Mouse (Mus musculus) kidney, adult 2 months (tissue): Measurements from ENCODE around the gene 8030411F24Rik. TPM values are rescaled to one million over a fixed set of nuclear protein-coding genes. Genes with fewer than 3 reads are reported as not detected.
"Not testable (repeated sequence)": the region's sequence is repeated elsewhere in the genome, so short reads cannot be mapped to it uniquely, and the experiment has no call there.

Experiments used
- DNase-seq: peaks from one replicate; pipeline ENCODE4 v3.0.0; 2021
- H3K27ac ChIP-seq: fragments of 200-500 bp; 2 replicates; pipeline ENCODE4 v1.5.1; 2012; ENCODE audit warnings: low read depth, low read length, control low read depth, inconsistent platforms; ENCODE audit not compliant: insufficient read depth
- H3K27me3 ChIP-seq: fragments of 200-500 bp; replicated peaks from 2 replicates; pipeline ENCODE4 v1.6.1; 2012; ENCODE audit warnings: mild to moderate bottlenecking, moderate library complexity, low read length, inconsistent platforms; ENCODE audit not compliant: control insufficient read depth, insufficient read depth
- H3K36me3 ChIP-seq: fragments of 200-500 bp; 2 replicates; pipeline ENCODE4 v1.6.1; 2012; ENCODE audit warnings: mild to moderate bottlenecking, moderate library complexity, low read length, inconsistent platforms; ENCODE audit not compliant: control insufficient read depth, insufficient read depth
- H3K4me1 ChIP-seq: fragments of 200-500 bp; 2 replicates; pipeline ENCODE4 v1.6.1; 2011; ENCODE audit warnings: low read length; ENCODE audit not compliant: control insufficient read depth, insufficient read depth
- H3K4me3 ChIP-seq: fragments of 200-500 bp; 2 replicates; pipeline ENCODE4 v1.5.1; 2011; ENCODE audit warnings: mild to moderate bottlenecking, low read depth, low read length, control low read depth; ENCODE audit not compliant: insufficient read depth
- CTCF ChIP-seq: fragments of 200-500 bp; conservative IDR thresholded peaks from 2 replicates; pipeline ENCODE4 v1.5.1; 2011; ENCODE audit warnings: low read depth, mild to moderate bottlenecking, control low read depth, low read length, moderate library complexity, mixed read lengths; ENCODE audit not compliant: insufficient read depth, insufficient read length
- POLR2A ChIP-seq: fragments of 200-500 bp; IDR thresholded peaks from one replicate; pipeline ENCODE4 v1.6.1; 2011; ENCODE audit warnings: low read depth, low read length, control low read depth
- WGBS: fragments of 180-500 bp; shearing (Covaris S2); methylation state at CpG from one replicate; pipeline ENCODE4 v1.1.7; 2018; 5-methylcytosine and 5-hydroxymethylcytosine counted together
- polyA plus RNA-seq: library from polyadenylated mRNA; depleted of rRNA; stranded (reverse); fragments of >200 nt; gene quantifications from 2 replicates; pipeline ENCODE4 v1.2.3, GENCODE M21; 2012

The 8030411F24Rik gene
- polyA plus RNA-seq, 1 experiment, result not detected

DNA sequence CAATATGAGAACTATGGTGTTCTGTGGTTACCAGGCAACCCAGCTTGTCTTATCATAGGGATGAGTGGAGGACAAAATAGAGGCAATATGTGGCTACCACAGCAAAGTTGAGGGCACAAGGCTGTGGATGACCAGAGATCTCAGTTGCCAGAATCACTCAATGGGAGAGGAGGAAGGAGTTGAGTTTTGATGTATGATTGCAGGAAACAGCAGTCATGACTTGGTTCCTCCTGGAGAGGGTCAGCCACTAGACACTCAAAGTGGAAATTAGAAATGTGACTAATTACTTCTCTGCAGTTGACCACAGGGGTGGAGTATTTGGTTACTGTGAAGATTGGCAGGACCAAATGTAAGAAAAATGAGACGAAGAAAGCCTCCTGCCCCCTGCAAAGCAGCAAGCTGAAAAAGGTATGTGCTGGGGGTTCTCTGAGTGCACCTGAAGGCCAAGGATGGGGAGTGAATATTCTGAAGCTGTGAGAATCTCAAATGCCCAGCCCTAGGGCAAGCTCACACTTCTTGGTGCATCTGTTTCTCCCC is 27.4 kb upstream of the 8030411F24Rik start:
- Histone ChIP-seq H3K36me3 (no peaks in the 10 kb centered on the region), H3K4me3 (no peak overlapping the region), H3K27ac (no peak overlapping the region), H3K4me1 (peaks cover 3% of the 10 kb centered on the region; the same call in 1 of the 2 replicates), H3K27me3 (no peaks in the 10 kb centered on the region)
- TF ChIP-seq POLR2A, result no peak
- TF ChIP-seq CTCF, result no peak
- DNase-seq, result no peak
- 29% methylated on average over 1 of the region's 1 CpGs for WGBS

- Histone ChIP-seq H3K36me3 (no peaks in the 10 kb centered on the region), H3K27me3 (no peaks in the 10 kb centered on the region; the same call in 1 of the 2 replicates), H3K4me1 (no peaks in the 10 kb centered on the region), H3K4me3 (no peak overlapping the region), H3K27ac (no peak overlapping the region)
- DNase-seq, result no peak
- no peak for TF ChIP-seq POLR2A
- TF ChIP-seq CTCF, result no peak
- WGBS, result 98% methylated on average over 1 of the region's 1 CpGs
Measured at GRCm38 (mm10) chr2:148763648-148764388, 18.0 kb upstream of the 8030411F24Rik start.

GRCm38 (mm10) chr2:148771397-148771796 is 10.4 kb upstream of the 8030411F24Rik start, which contains the start of gene Cst11:
Gene Cst11 (minus strand): TSS chr2:148771497.
- H3K27me3 ChIP-seq, H3K27ac ChIP-seq, H3K36me3 ChIP-seq, DNase-seq, H3K4me1 ChIP-seq, H3K4me3 ChIP-seq: not testable (repeated sequence)
- 80% methylated on average over 4 of the region's 4 CpGs for WGBS

- 89% methylated on average over 6 of the region's 6 CpGs for WGBS
- TF ChIP-seq CTCF, result no peak
- no peak for TF ChIP-seq POLR2A
Measured at GRCm38 (mm10) chr2:148789142-148789541, 7.3 kb downstream of the 8030411F24Rik start, which contains the start of gene Cst12. Gene Cst12 (plus strand): TSS chr2:148789361.

GRCm38 (mm10) chr2:148798485-148798884 is 16.7 kb downstream of the 8030411F24Rik start, which contains the start of gene Cst8:
Gene Cst8 (plus strand): TSS chr2:148798785.
- Histone ChIP-seq H3K4me3 (no peak within 1 kb of the TSS), H3K4me1 (no peaks in the 10 kb centered on the region), H3K27me3 (no peaks in the 10 kb centered on the region), H3K27ac (no peak within 1 kb of the TSS), H3K36me3 (no peaks in the 10 kb centered on the region)
- DNase-seq, result no peak
- TF ChIP-seq POLR2A, result no peak
- TF ChIP-seq CTCF, result no peak
- 80% methylated on average over 1 of the region's 1 CpGs for WGBS

More at GRCm38 (mm10) chr2:148789142-148789541, 7.3 kb downstream of the 8030411F24Rik start, which contains the start of gene Cst12:
- no peak for DNase-seq
- H3K27ac ChIP-seq, result no peak within 1 kb of the TSS
- H3K27me3 ChIP-seq, result no peaks in the 10 kb centered on the region; the same call in 1 of the 2 replicates
- no peak within 1 kb of the TSS for H3K4me3 ChIP-seq
- H3K4me1 ChIP-seq, result no peaks in the 10 kb centered on the region
- no peaks in the 10 kb centered on the region for H3K36me3 ChIP-seq

DNA sequence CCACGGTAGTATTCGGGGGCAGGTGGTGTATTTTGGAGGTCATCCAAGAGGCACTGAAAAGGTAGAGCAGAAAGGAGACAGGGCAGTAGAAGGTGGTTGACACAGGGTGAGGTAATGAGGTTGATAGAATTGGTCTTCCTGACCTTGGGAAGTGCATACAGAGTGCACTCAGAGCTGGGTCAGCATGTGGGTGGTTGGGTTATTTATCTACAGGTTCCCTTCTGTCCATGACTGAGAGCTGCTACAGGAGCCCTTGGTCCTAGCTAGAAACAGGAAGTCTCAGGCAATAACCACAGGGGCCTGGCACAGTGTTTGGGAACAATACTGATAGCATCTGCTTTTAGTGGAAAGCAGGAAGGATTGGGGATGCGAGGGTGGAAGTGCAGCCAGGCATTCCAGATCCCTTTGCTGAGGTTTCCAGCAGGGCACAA is 19.7 kb downstream of the 8030411F24Rik start:
- peak; percentile 21 for DNase-seq
- Histone ChIP-seq H3K4me3 (no peak overlapping the region), H3K27me3 (no peaks in the 10 kb centered on the region), H3K36me3 (no peaks in the 10 kb centered on the region), H3K27ac (no peak overlapping the region), H3K4me1 (no peaks in the 10 kb centered on the region)
- no peak for TF ChIP-seq POLR2A
- TF ChIP-seq CTCF, result no peak
- 24% methylated on average over 3 of the region's 3 CpGs for WGBS

GRCm38 (mm10) chr2:148806696-148807095 is 24.9 kb downstream of the 8030411F24Rik start:
- Histone ChIP-seq H3K36me3 (no peaks in the 10 kb centered on the region), H3K27me3 (no peaks in the 10 kb centered on the region), H3K4me3 (no peak overlapping the region), H3K4me1 (no peaks in the 10 kb centered on the region; the same call in 1 of the 2 replicates), H3K27ac (no peak overlapping the region)
- 27% methylated on average over 6 of the region's 6 CpGs for WGBS
- TF ChIP-seq POLR2A (no peak), CTCF (no peak)
- peak; percentile 10 for DNase-seq
